In the genomic region with DNA sequence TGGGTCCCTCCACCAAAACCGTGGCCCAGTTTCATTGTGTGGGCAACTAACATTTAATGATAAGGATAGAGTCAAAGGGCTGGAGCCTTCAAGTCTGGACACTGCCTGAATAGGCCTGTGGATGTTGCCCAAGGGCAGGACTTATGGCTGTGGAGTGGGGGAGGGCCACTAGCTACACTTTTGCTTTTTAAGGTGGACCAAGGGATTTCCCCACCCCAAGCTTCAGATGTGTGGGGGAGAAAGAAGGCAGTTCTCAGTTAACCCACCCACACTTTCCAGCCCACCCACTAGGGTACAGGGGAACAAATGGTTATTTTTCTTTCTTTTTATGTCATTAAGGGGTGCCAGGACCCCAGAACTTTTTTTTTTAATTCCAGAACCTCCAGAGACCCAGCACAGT, we compare ENCODE assay signal across 9 mouse cellular contexts. TPM values are rescaled to one million over a fixed set of nuclear protein-coding genes. Genes with fewer than 3 reads are reported as not detected.
DNase-seq lines count a peak whose midpoint lies in the region; ATAC-seq lines count a peak whose summit lies in the region.
"Had no signal": no experiment of that assay in that cellular context is flagged by ENCODE, and none has a peak within 500 bp of the region (broad histone marks: within the 10 kb centered on the region; RNA-seq: fewer than 3 reads in every experiment).

No protein-coding gene starts in this region.

- H3K4me3 ChIP-seq in heart, embryonic 14.5 days (ENCODE audit: control insufficient read depth in 1 of 2, insufficient read depth in 1 of 2, low read depth in 1 of 2, low read length in 2 of 2): peak overlapping the region in 1 of 2 experiments; percentile 47; a peak in 2 of 4 replicates
- peak overlapping the region; percentile 37 for H3K4me3 ChIP-seq in forebrain, embryonic 15.5 days
- H3K4me3 ChIP-seq in liver, embryonic 16.5 days (ENCODE audit: low read depth, low read length): peak overlapping the region; percentile 70

- H3K9ac ChIP-seq in heart, embryonic 14.5 days (ENCODE audit: low read length): peak overlapping the region; percentile 69
- H3K9ac ChIP-seq in forebrain, embryonic 15.5 days (replicated peaks): no peak overlapping the region
- H3K9ac ChIP-seq in liver, embryonic 16.5 days (ENCODE audit: low read depth, low read length): no peak overlapping the region

- no peaks in the 10 kb centered on the region for H3K9me3 ChIP-seq in heart, embryonic 14.5 days (ENCODE audit: control insufficient read depth, low read length)
- no peaks in the 10 kb centered on the region for H3K9me3 ChIP-seq in forebrain, embryonic 15.5 days
- no peaks in the 10 kb centered on the region for H3K9me3 ChIP-seq in liver, embryonic 16.5 days (replicated peaks; ENCODE audit: control insufficient read depth, low read length)

- intact Hi-C loops in left cerebral cortex, postnatal 10 days (cut with DNase I): no loop called here

- peak overlapping the region; percentile 83 for H3K4me2 ChIP-seq in heart, embryonic 14.5 days (ENCODE audit: low read length)
- H3K4me2 ChIP-seq in forebrain, embryonic 15.5 days (replicated peaks): peak overlapping the region; percentile 48; the same call in 1 of the 2 replicates
- H3K4me2 ChIP-seq in liver, embryonic 16.5 days (ENCODE audit: low read depth, low read length): peak overlapping the region; percentile 85

- no peaks in the 10 kb centered on the region for H3K36me3 ChIP-seq in heart, embryonic 14.5 days (ENCODE audit: control insufficient read depth, insufficient read depth, low read length)
- H3K36me3 ChIP-seq in forebrain, embryonic 15.5 days: no peaks in the 10 kb centered on the region
- H3K36me3 ChIP-seq in liver, embryonic 16.5 days (ENCODE audit: control insufficient read depth, insufficient read depth): no peaks in the 10 kb centered on the region

- WGBS in heart, embryonic 14.5 days: 68% methylated on average over 1 of the region's 1 CpGs
- 82% methylated on average over 1 of the region's 1 CpGs for WGBS in forebrain, embryonic 15.5 days
- 65% methylated on average over 1 of the region's 1 CpGs for WGBS in liver, embryonic 16.5 days (ENCODE audit: insufficient replicate concordance)

- H3K4me1 ChIP-seq in heart, embryonic 14.5 days (ENCODE audit: control insufficient read depth in 2 of 2, insufficient read depth in 2 of 2, low read length in 2 of 2): peaks cover 5 to 11% of the 10 kb centered on the region in 2 experiments
- peaks cover 10% of the 10 kb centered on the region for H3K4me1 ChIP-seq in forebrain, embryonic 15.5 days
- peaks cover 32% of the 10 kb centered on the region for H3K4me1 ChIP-seq in liver, embryonic 16.5 days (ENCODE audit: control insufficient read depth, low read depth, low read length)

- peak overlapping the region; percentile 20 to 69 for H3K27ac ChIP-seq in heart, embryonic 14.5 days (replicated peaks in 1 of 2; ENCODE audit: control insufficient read depth in 1 of 2, insufficient read depth in 1 of 2, low read depth in 2 of 2, low read length in 2 of 2)
- no peak overlapping the region for H3K27ac ChIP-seq in forebrain, embryonic 15.5 days (replicated peaks)
- peak overlapping the region; percentile 85 for H3K27ac ChIP-seq in liver, embryonic 16.5 days (ENCODE audit: low read length)

- no peak for DNase-seq in heart, postnatal 4 days
- DNase-seq in CD4-positive, CD25-positive, alpha-beta regulatory T cell, adult 2 months (ENCODE audit: low read depth, low spot score): peak; percentile 50
- no peak for DNase-seq in left cerebral cortex, postnatal 10 days (ENCODE audit: extremely low spot score in 1 of 2, low spot score in 2 of 2)
- no peak for DNase-seq in cerebellum, postnatal 4 days (ENCODE audit: low spot score in 2 of 2)
- DNase-seq in retina, postnatal 1 day: no peak

- ATAC-seq in heart, embryonic 14.5 days (ENCODE audit: insufficient number of reproducible peaks, insufficient read depth, low FRiP score, low read depth): no peak
- ATAC-seq in forebrain, embryonic 15.5 days (replicated peaks): no peak
- no peak for ATAC-seq in liver, embryonic 16.5 days (ENCODE audit: low read depth)
- ATAC-seq: Patski had no signal

- H3K27me3 ChIP-seq in heart, embryonic 14.5 days (ENCODE audit: control insufficient read depth, insufficient read depth, low read length): no peaks in the 10 kb centered on the region
- 0 out of 2 replicates have a peak, but pooled peaks cover 2% of the 10 kb centered on the region for H3K27me3 ChIP-seq in forebrain, embryonic 15.5 days
- no peaks in the 10 kb centered on the region for H3K27me3 ChIP-seq in liver, embryonic 16.5 days (ENCODE audit: control insufficient read depth, insufficient read depth, low read depth, low read length)
- H3K27me3 ChIP-seq: Patski had no signal

RNA-seq across cellular contexts. Expression of a gene that starts 6.0 kb away (rescaled TPM):
- polyA plus RNA-seq in heart, embryonic 14.5 days (2014; fragmentation: Nextera tagmentation; extraction: Ambion mirVana): 5.3 and 5.6 TPM in 2 replicates
- 1 to 10 TPM; 1.5 TPM for total RNA-seq in heart, postnatal 4 days (2021)
- polyA plus RNA-seq in forebrain, embryonic 15.5 days (2015; fragmentation: Nextera tagmentation; extraction: Ambion mirVana): 0.25 and 0.41 TPM in 2 replicates
- 6.9 and 7.5 TPM in 2 replicates for polyA plus RNA-seq in liver, embryonic 16.5 days (2015; fragmentation: Nextera tagmentation; extraction: Ambion mirVana)
- total RNA-seq in left cerebral cortex, postnatal 10 days (2021): under 1 TPM in 1 of 2 experiments, not detected in 1; 0.67 TPM
- polyA plus RNA-seq: Patski had no signal

RNA-seq across cellular contexts. Expression of a gene that starts 10.9 kb away (rescaled TPM):
- 2.6 and 3.2 TPM in 2 replicates for polyA plus RNA-seq in heart, embryonic 14.5 days (2014; fragmentation: Nextera tagmentation; extraction: Ambion mirVana)
- under 1 TPM; 0.86 to 0.91 TPM for total RNA-seq in heart, postnatal 4 days (2021)
- polyA plus RNA-seq in forebrain, embryonic 15.5 days (2015; fragmentation: Nextera tagmentation; extraction: Ambion mirVana): 7.6 and 9.2 TPM in 2 replicates
- polyA plus RNA-seq in liver, embryonic 16.5 days (2015; fragmentation: Nextera tagmentation; extraction: Ambion mirVana): 3.1 and 3.2 TPM in 2 replicates
- total RNA-seq in left cerebral cortex, postnatal 10 days (2021): 10 to 100 TPM in 1 of 2 experiments, 1 to 10 TPM in 1; 9.5 to 10.8 TPM

RNA-seq across cellular contexts. Expression of a gene that starts 16.1 kb away (rescaled TPM):
- polyA plus RNA-seq in heart, embryonic 14.5 days (2014; fragmentation: Nextera tagmentation; extraction: Ambion mirVana): 192 and 207 TPM in 2 replicates
- 100 to 1,000 TPM; 146 to 160 TPM for total RNA-seq in heart, postnatal 4 days (2021)
- polyA plus RNA-seq in forebrain, embryonic 15.5 days (2015; fragmentation: Nextera tagmentation; extraction: Ambion mirVana): 223 and 225 TPM in 2 replicates
- 133 and 142 TPM in 2 replicates for polyA plus RNA-seq in liver, embryonic 16.5 days (2015; fragmentation: Nextera tagmentation; extraction: Ambion mirVana)
- 100 to 1,000 TPM; 141 to 151 TPM for total RNA-seq in left cerebral cortex, postnatal 10 days (2021)

RNA-seq across cellular contexts. Expression of a gene that starts 16.1 kb away (rescaled TPM):
- polyA plus RNA-seq in heart, embryonic 14.5 days (2014; fragmentation: Nextera tagmentation; extraction: Ambion mirVana): 158 and 179 TPM in 2 replicates
- 10 to 100 TPM; 64.8 to 72.1 TPM for total RNA-seq in heart, postnatal 4 days (2021)
- polyA plus RNA-seq in forebrain, embryonic 15.5 days (2015; fragmentation: Nextera tagmentation; extraction: Ambion mirVana): 160 and 165 TPM in 2 replicates
- 104 and 106 TPM in 2 replicates for polyA plus RNA-seq in liver, embryonic 16.5 days (2015; fragmentation: Nextera tagmentation; extraction: Ambion mirVana)
- 100 to 1,000 TPM; 110 TPM for total RNA-seq in left cerebral cortex, postnatal 10 days (2021)

RNA-seq across cellular contexts. Expression of a gene that starts 29.7 kb away (rescaled TPM):
- 1.1 and 2.6 TPM in 2 replicates for polyA plus RNA-seq in heart, embryonic 14.5 days (2014; fragmentation: Nextera tagmentation; extraction: Ambion mirVana)
- under 1 TPM; 0.27 to 0.76 TPM for total RNA-seq in heart, postnatal 4 days (2021)
- 3.5 and 3.7 TPM in 2 replicates for polyA plus RNA-seq in forebrain, embryonic 15.5 days (2015; fragmentation: Nextera tagmentation; extraction: Ambion mirVana)
- 0.46 and 0.91 TPM in 2 replicates for polyA plus RNA-seq in liver, embryonic 16.5 days (2015; fragmentation: Nextera tagmentation; extraction: Ambion mirVana)
- total RNA-seq in left cerebral cortex, postnatal 10 days (2021): 1 to 10 TPM; 3.0 to 3.2 TPM
